Mouse (Mus musculus) kidney, embryonic 15.5 days (tissue): ENCODE measurements around the gene Wdr43. TPM values are rescaled to one million over a fixed set of nuclear protein-coding genes. Genes with fewer than 3 reads are reported as not detected.

Source experiments
- ATAC-seq: fragments of 200-750 bp; cut with Nextera tagmentation; replicated peaks from 2 replicates; pipeline ENCODE4 v1.8.0; 2017; ENCODE audit warnings: moderate TSS enrichment; ENCODE audit not compliant: low FRiP score
- H3K27ac ChIP-seq: fragments of 300-500 bp; sonication (generic); 2 replicates; pipeline ENCODE4 v1.5.1; 2015; ENCODE audit warnings: mild to moderate bottlenecking, inconsistent platforms
- H3K27me3 ChIP-seq: fragments of 300-500 bp; sonication (generic); 2 replicates; pipeline ENCODE4 v1.6.1; 2015; ENCODE audit warnings: inconsistent platforms
- H3K36me3 ChIP-seq: fragments of 300-500 bp; sonication (generic); 2 replicates; pipeline ENCODE4 v1.6.1; 2015; ENCODE audit warnings: inconsistent platforms
- H3K4me1 ChIP-seq: fragments of 300-500 bp; sonication (generic); 2 replicates; pipeline ENCODE4 v1.6.1; 2015; ENCODE audit warnings: inconsistent platforms
- H3K4me2 ChIP-seq: fragments of 300-500 bp; sonication (generic); 2 replicates; pipeline ENCODE4 v1.6.1; 2015; ENCODE audit warnings: moderate library complexity, mild to moderate bottlenecking, inconsistent platforms
- H3K4me3 ChIP-seq: fragments of 300-500 bp; sonication (generic); replicated peaks from 2 replicates; pipeline ENCODE4 v1.5.1; 2015; ENCODE audit warnings: mild to moderate bottlenecking, inconsistent platforms
- H3K9ac ChIP-seq: fragments of 300-500 bp; sonication (generic); 2 replicates; pipeline ENCODE4 v1.6.1; 2015; ENCODE audit warnings: mild to moderate bottlenecking, inconsistent platforms
- H3K9me3 ChIP-seq: fragments of 300-500 bp; sonication (generic); replicated peaks from 2 replicates; pipeline ENCODE4 v1.6.1; 2016; ENCODE audit warnings: inconsistent platforms
- WGBS: fragments of 180-500 bp; shearing (Covaris S2); methylation state at CpG from one replicate; pipeline ENCODE4 v1.1.7; 2015; ENCODE audit warnings: mixed read lengths; 5-methylcytosine and 5-hydroxymethylcytosine counted together
- polyA plus RNA-seq: library from polyadenylated mRNA; unstranded; fragments of >200 nt; fragmentation: Nextera tagmentation; extraction: Ambion mirVana; gene quantifications from 2 replicates; pipeline ENCODE4 v1.2.1, GENCODE M21; 2015

Gene Wdr43
- polyA plus RNA-seq, 1 experiment from 2014 or later: 84.2 TPM

DNA sequence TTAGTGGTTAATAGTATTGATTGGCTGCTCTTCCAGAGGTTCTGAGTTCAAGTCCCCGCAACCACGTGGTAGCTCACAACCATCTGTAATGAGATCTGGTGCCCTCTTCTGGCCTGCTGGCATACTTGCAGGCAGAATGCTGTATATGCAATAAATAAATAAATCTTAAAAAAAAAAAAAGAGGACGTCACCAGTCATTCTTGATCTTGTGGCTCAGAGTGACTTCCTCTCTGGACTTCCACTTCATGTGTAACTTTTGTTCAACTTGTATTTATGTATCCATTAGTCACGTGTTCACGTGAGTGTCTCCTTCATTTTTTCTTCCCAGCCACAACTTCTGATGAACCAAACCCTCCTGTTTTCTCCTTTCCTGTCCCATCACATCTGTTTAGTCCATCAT, 53.8 kb downstream of the Wdr43 start:
- no peak overlapping the region for H3K4me2 ChIP-seq
- 83% methylated on average over 5 of the region's 5 CpGs for WGBS

DNA sequence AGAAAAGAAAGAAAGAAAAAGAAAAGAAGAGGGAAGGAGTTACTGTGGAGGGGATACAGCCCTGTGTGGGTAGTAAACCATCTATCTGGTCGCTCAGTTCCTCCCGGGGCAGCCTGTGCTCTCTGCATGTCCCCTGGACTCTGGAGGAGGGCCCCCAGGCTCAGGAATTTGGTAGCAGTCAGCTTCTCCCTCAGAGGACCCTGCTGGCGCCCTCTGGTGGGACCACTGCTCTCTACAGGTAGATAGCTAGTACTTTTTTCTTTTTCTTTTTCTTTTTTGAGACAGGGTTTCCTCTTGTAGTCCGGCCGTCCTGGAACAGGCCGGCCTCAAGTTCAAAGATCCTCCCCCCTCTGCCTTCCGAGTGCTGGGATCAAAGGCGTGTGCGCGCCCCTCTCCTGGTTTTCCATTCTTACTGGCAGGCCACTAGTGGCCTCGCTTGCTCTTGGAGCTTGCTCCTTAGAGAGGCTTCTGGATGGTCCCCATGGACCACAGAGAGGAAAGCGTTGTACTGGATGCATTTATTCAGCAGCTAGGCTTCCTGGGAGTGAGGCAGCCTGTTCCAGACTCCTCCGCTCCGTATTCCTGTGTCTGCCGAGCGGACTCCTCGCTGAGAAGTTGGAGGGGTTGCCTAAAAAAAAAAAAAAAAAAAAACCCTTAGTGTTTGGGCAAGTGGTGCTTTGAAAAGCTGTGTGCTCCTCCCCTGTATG, 56.3 kb downstream of the Wdr43 start:
- Histone ChIP-seq H3K4me2 (no peak overlapping the region), H3K4me1 (peaks cover 29% of the 10 kb centered on the region), H3K9me3 (no peaks in the 10 kb centered on the region), H3K27me3 (no peaks in the 10 kb centered on the region), H3K9ac (no peak overlapping the region), H3K36me3 (no peaks in the 10 kb centered on the region), H3K27ac (no peak overlapping the region), H3K4me3 (no peak overlapping the region)
- no peak for ATAC-seq
- WGBS: 63% methylated on average over 17 of the region's 17 CpGs

More for the DNA sequence above, 53.8 kb downstream of the Wdr43 start:
- no peak overlapping the region for H3K27ac ChIP-seq
- peaks cover 23% of the 10 kb centered on the region for H3K4me1 ChIP-seq
- no peak overlapping the region for H3K4me3 ChIP-seq
- no peaks in the 10 kb centered on the region for H3K27me3 ChIP-seq
- H3K9ac ChIP-seq: no peak overlapping the region
- no peak for ATAC-seq
- H3K9me3 ChIP-seq: no peaks in the 10 kb centered on the region
- no peaks in the 10 kb centered on the region for H3K36me3 ChIP-seq

DNA sequence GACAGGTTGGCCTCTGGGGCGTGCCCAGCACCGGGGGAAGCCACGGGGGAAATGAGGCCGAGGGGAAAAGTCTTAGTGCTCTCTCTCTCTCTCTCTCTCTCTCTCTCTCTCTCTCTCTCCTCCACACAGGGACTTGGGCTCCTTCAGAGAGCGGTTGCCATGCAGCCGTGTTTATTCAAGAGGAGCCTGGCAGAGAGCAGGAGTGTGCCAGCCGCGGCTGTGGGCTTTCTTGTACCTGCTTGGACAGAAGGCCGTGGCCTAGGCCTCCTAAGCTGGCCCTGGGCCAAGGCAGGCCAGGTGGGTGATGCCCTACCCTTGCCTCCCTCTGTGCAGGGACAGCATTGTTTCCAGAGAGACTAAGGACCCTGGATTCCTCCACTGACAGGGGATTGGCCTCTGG, 57.4 kb downstream of the Wdr43 start, which contains the start of gene Togaram2:
Togaram2 (plus strand) TSS at position 170 of the 400 bp plus-strand sequence.
- peaks cover 29% of the 10 kb centered on the region for H3K4me1 ChIP-seq
- H3K9ac ChIP-seq: no peak within 1 kb of the TSS
- no peak; the same call in 1 of the 2 replicates for ATAC-seq
- H3K27ac ChIP-seq: no peak within 1 kb of the TSS
- no peak within 1 kb of the TSS for H3K4me2 ChIP-seq
- no peaks in the 10 kb centered on the region for H3K9me3 ChIP-seq
- no peaks in the 10 kb centered on the region for H3K27me3 ChIP-seq
- no peaks in the 10 kb centered on the region for H3K36me3 ChIP-seq
- 48% methylated on average over 9 of the region's 9 CpGs for WGBS
- H3K4me3 ChIP-seq: no peak within 1 kb of the TSS

DNA sequence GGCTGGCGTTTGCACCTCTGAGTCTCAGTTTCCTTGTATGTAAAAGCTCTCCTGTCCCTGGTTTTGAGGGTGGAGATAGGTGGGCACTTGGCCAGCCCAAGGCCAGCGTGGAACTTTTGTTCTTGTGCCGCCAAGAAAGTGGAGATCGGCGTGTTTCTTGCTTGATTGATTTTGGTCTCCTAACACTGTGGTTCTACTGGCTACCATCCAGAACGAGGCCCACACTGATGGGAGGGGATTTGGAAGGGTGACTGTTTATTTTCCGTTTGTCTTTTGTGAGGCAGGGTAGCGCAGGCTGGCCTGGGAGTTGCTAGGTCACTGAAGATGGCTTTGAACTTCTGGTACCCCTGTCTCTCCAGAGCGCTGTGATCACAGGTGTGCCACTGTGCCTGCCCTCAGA, 58.2 kb downstream of the Wdr43 start:
- H3K36me3 ChIP-seq: no peaks in the 10 kb centered on the region
- H3K4me2 ChIP-seq: no peak overlapping the region
- WGBS: 38% methylated on average over 9 of the region's 9 CpGs
- H3K9me3 ChIP-seq: no peaks in the 10 kb centered on the region
- no peaks in the 10 kb centered on the region for H3K27me3 ChIP-seq
- H3K27ac ChIP-seq: no peak overlapping the region
- H3K9ac ChIP-seq: no peak overlapping the region
- 0 out of 2 replicates have a peak, but pooled peaks have one; percentile 37 for ATAC-seq
- no peak overlapping the region for H3K4me3 ChIP-seq
- peaks cover 29% of the 10 kb centered on the region for H3K4me1 ChIP-seq

DNA sequence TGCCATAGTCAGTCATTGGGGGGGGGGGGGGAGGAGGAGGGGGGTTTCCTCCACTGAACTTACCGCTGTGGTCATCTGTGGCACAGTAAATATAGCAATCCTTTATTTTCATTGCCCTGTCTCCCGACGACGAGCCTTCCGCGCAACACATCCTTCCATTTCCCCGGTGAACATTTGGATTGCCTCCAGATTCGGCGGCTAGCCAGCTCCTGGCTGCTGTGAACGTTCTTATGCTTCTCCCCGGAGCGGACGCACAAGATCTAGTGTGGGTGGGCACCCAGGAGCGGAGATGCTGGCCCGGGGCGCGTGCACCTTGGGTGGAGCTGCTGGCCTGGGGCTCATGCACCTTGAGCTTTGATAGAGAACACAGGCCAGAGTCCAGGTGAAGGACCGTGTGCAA, 59.2 kb downstream of the Wdr43 start:
- Histone ChIP-seq H3K9me3 (no peaks in the 10 kb centered on the region), H3K27me3 (no peaks in the 10 kb centered on the region), H3K4me3 (no peak overlapping the region), H3K9ac (no peak overlapping the region), H3K4me1 (peaks cover 29% of the 10 kb centered on the region), H3K4me2 (no peak overlapping the region), H3K36me3 (no peaks in the 10 kb centered on the region), H3K27ac (no peak overlapping the region)
- ATAC-seq: no peak
- WGBS: 65% methylated on average over 18 of the region's 18 CpGs

DNA sequence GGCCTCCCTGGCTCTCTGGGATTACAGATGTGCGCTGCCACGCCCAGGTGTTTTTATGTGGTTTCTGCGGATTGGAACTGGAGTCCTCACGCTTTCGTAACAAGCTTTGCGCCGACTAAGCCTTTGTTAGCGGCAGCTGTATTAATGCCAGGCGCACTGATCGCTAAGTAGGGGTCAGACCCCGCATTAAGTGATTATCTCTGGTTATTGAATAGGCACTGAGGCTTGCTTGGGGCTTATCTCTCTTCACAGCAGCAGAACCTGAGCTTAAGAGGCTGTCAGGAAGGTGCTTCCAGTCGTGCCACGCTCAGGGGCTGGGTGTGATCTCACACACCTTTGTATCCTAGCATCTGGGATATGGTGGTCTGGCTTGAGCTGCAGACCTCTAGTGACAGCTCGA, 66.0 kb downstream of the Wdr43 start:
- Histone ChIP-seq H3K9me3 (no peaks in the 10 kb centered on the region), H3K4me1 (peaks cover 4% of the 10 kb centered on the region; the same call in 1 of the 2 replicates), H3K27ac (no peak overlapping the region), H3K4me2 (no peak overlapping the region), H3K27me3 (no peaks in the 10 kb centered on the region), H3K9ac (no peak overlapping the region), H3K36me3 (no peaks in the 10 kb centered on the region), H3K4me3 (no peak overlapping the region)
- no peak for ATAC-seq
- WGBS: 82% methylated on average over 14 of the region's 14 CpGs

DNA sequence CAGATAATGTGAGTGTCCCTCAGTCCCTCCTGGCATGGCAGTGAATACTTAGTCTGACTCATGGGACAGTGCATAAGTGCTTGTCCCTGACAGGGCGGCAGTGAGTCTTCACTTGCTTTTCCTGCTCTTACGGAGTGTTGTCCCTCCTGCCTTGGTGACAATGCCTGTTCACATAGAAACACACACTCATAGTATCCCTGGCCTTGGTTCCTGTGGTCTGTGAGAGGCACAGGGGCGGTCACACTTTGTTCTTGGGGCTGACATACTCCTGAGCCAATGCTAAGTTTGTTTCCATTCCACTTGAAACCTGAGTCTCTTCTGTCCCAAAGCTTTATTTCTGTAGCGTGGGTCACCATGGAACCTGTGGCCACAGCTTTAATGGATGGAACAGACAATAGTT, 66.7 kb downstream of the Wdr43 start:
- Histone ChIP-seq H3K9me3 (no peaks in the 10 kb centered on the region), H3K27ac (no peak overlapping the region), H3K4me2 (no peak overlapping the region), H3K4me3 (no peak overlapping the region), H3K27me3 (no peaks in the 10 kb centered on the region), H3K36me3 (no peaks in the 10 kb centered on the region), H3K4me1 (peaks cover 4% of the 10 kb centered on the region; the same call in 1 of the 2 replicates), H3K9ac (no peak overlapping the region)
- no peak for ATAC-seq
- 86% methylated on average over 4 of the region's 4 CpGs for WGBS

DNA sequence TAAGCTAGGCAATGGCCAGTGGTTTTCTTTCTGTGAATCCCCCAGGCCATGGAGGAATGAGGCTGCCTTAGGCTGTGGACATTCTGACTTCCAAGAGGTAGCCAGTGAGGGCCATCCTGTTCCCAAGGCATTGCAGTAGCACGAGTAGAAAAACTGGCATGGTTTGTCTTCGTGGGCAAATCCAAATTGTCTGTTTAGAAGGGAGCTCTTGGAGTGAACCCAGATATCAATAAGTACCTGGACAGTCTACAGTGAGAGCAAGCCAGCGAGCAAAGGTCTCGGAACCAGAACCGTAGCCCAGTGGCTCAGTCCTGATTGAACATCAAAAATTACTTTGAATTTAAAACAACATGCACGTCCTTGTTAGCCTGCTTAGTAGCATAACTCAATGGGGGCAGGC, 67.6 kb downstream of the Wdr43 start:
- no peak for ATAC-seq
- Histone ChIP-seq H3K4me3 (no peak overlapping the region), H3K27ac (no peak overlapping the region), H3K4me2 (no peak overlapping the region), H3K4me1 (peaks cover 4% of the 10 kb centered on the region; the same call in 1 of the 2 replicates), H3K36me3 (no peaks in the 10 kb centered on the region), H3K27me3 (no peaks in the 10 kb centered on the region), H3K9ac (no peak overlapping the region), H3K9me3 (no peaks in the 10 kb centered on the region)
- 92% methylated on average over 6 of the region's 6 CpGs for WGBS

DNA sequence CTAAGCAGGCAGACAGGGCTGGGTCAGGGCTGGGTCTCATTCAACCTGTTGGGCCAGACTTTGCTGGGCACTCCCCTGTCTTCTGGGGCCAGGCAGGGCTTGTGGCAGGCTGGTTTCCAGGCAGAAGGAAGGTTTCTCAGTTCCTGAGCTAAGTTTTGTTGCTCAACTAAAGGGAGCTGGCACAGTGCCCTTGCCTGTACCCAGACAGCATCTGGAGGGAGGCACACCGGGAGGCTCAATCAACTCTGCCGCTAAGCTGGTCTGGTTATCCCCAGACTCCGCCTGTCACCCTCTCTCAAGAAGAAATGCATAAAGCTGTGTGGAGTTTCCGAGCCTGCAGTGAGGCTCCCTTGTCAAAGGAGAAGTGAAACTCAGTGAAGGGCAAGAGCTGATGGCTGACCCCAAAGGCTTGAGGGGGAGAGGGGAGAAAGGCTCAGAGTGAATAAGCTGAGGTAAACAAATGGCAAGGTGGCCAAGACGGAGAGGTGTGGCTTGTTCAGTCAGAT, 68.5 kb downstream of the Wdr43 start:
- no peaks in the 10 kb centered on the region for H3K36me3 ChIP-seq
- 59% methylated on average over 5 of the region's 5 CpGs for WGBS
- peaks cover 4% of the 10 kb centered on the region; the same call in 1 of the 2 replicates for H3K4me1 ChIP-seq
- no peaks in the 10 kb centered on the region for H3K27me3 ChIP-seq
- no peak overlapping the region for H3K27ac ChIP-seq
- H3K9me3 ChIP-seq: no peaks in the 10 kb centered on the region
- no peak overlapping the region for H3K9ac ChIP-seq
- H3K4me3 ChIP-seq: no peak overlapping the region
- ATAC-seq: no peak
- H3K4me2 ChIP-seq: no peak overlapping the region

DNA sequence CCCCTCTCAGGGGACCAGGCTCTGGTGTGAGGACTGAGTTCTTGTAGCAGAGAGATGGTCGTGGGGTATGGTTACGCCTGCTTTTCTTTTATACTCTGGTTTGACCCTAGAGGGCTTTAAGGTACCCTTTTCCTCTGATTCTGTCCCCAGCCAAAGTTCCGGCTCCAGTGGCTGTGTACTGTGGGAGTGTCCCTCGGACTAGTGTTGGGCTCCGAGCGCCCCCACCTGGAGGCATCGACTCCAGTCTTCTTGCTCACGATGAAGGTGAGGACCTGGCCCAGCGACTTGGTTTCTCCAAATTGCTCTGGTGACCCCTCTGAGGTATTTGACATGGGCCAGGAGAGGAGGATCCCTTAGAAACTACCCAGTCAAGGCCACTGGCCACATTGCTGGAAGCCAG, 71.7 kb downstream of the Wdr43 start:
- WGBS: 64% methylated on average over 9 of the region's 9 CpGs
- no peak overlapping the region for H3K4me2 ChIP-seq
- H3K27me3 ChIP-seq: no peaks in the 10 kb centered on the region
- H3K36me3 ChIP-seq: no peaks in the 10 kb centered on the region
- H3K4me3 ChIP-seq: no peak overlapping the region
- no peak overlapping the region for H3K9ac ChIP-seq
- H3K27ac ChIP-seq: no peak overlapping the region
- no peak for ATAC-seq
- peaks cover 20% of the 10 kb centered on the region for H3K4me1 ChIP-seq
- no peaks in the 10 kb centered on the region for H3K9me3 ChIP-seq

DNA sequence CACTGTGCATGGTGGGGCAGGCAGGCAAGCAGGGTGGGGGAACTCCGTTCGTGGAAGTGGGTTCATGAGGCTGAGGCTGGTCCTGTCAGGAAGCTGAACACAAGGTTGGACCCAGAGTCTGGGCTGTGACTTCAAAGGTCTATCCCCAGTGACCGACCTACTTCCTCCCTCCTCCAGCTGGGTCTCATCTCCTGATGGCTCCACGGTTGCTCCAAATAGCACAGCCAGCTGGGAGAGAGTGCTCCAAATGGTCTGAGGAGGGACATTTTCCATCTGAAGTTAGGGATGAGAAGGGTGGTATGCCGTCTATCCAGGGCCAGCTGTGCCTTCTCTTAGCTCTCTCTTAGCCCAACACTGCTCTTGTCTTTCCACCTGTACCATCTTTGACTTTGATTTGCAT, 74.2 kb downstream of the Wdr43 start:
- Histone ChIP-seq H3K9me3 (no peaks in the 10 kb centered on the region), H3K4me2 (no peak overlapping the region), H3K9ac (no peak overlapping the region), H3K4me3 (no peak overlapping the region), H3K27ac (no peak overlapping the region), H3K4me1 (peaks cover 28% of the 10 kb centered on the region), H3K27me3 (no peaks in the 10 kb centered on the region), H3K36me3 (no peaks in the 10 kb centered on the region)
- 34% methylated on average over 5 of the region's 5 CpGs for WGBS
- peak; percentile 76 for ATAC-seq

DNA sequence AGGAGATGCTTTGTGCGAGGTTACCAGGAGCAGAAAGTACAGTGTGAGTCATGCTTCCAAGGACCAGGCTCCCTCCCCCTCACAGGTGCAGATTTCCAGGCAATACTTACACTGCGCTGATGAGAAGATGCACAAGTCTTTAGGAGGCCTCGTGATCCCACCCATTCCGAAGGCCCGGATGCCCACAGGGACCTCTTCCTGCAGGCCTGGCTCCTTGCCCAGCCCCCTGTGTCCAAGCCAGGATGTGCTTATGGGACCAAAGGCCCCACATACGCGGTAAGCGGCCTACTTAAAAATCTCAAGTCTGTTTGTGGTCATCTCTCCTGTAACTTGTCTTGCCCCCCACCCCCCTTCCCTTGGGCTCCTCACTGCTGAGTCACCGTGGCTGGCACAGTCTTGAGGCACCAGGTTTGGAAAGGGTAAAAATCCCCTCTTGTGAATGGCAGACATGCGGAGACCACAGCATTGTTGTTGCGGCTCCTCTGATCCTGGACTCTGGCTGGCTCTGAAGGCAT, 75.7 kb downstream of the Wdr43 start:
- ATAC-seq: no peak
- 70% methylated on average over 11 of the region's 11 CpGs for WGBS
- H3K4me2 ChIP-seq: no peak overlapping the region

More for the DNA sequence above, 75.7 kb downstream of the Wdr43 start:
- Histone ChIP-seq H3K27ac (no peak overlapping the region), H3K9me3 (no peaks in the 10 kb centered on the region), H3K36me3 (no peaks in the 10 kb centered on the region), H3K4me3 (no peak overlapping the region), H3K4me1 (peaks cover 38% of the 10 kb centered on the region), H3K27me3 (no peaks in the 10 kb centered on the region), H3K9ac (no peak overlapping the region)
